Mouse (Mus musculus): ENCODE results near the gene Map4k2. TPM values are rescaled to one million over a fixed set of nuclear protein-coding genes. Genes with fewer than 3 reads are reported as not detected.
A peak's percentile ranks its signal among the peaks of the same experiment; 100 is the strongest.

Gene Map4k2
- total and polyA plus RNA-seq, 3 experiments: 55.5 to 119 (median 95.2) TPM

DNA sequence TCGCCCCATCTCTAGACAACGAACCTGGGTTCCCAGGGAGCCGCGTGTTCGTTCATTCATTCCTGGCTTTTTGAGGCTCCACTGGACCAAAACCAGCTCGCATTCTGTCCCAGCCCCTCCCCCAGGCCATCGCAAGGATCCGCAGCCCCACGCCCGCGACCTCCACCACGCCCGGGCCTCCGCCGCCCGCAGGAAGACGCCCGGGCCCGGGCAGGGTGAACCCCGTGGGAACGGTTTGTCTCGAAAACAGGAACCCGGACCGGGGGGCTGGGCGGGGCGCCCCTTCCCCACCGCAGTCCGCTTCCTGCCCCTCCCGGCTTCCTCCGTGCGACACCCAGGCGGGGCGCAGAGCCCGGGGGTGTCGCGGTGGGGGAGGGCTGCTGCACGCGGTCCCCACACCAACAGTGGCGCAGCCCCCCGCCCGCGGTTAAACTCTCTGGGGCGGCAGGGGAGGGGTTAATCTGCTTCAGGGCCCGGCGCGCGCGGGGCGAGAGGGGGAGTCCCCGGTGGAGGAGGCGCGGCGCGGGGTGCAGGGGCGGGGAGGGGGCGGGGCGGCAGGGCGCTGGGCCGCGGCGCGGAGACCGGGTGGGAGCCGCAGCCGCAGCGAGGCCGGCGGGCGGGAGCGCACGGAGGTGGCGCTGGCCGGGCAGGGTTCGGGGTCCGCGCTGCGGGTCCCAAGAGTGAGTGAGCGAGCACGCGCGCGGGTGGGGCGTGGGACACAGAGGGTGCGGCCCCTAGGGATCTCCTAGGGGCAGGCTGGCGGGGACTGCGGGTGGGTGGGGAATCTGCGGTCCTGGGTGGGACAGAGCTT lies 58.6 kb downstream of the Map4k2 start, which contains the start of gene Rasgrp2:
Rasgrp2 (plus strand) TSS at position 56 of the 811 bp plus-strand sequence.
- no peaks in the 10 kb centered on the region for H3K9me3 ChIP-seq (replicated peaks; ENCODE audit: low read length)
- peak; percentile 22; the same call in 1 of the 2 replicates for TF ChIP-seq BHLHE40 (IDR thresholded peaks at IDR 0.05; ENCODE audit: low read depth, low read length)
- TF ChIP-seq EP300 (IDR thresholded peaks at IDR 0.05; ENCODE audit: low read length): peak; percentile 29; the same call in 1 of the 2 replicates
- 0 out of 2 replicates have a peak, but pooled peaks have one; percentile 40 for TF ChIP-seq UBTF (IDR thresholded peaks at IDR 0.05; ENCODE audit: low read depth, low read length)
- peak; percentile 45; the same call in 1 of the 2 replicates for TF ChIP-seq TCF12 (IDR thresholded peaks at IDR 0.05; ENCODE audit: low read depth, low read length)
- no peak for TF ChIP-seq RAD21 (IDR thresholded peaks at IDR 0.05; ENCODE audit: low read depth, low read length)
- TF ChIP-seq TBP (conservative IDR thresholded peaks at IDR 0.05; ENCODE audit: low read depth, low read length): no peak
- no peak for TF ChIP-seq JUN (IDR thresholded peaks at IDR 0.05; ENCODE audit: insufficient read depth, low read depth, low read length)
- TF ChIP-seq IRF4 (IDR thresholded peaks at IDR 0.05; ENCODE audit: low read depth, low read length): peak; percentile 9; the same call in 1 of the 2 replicates
- peak; percentile 37; the same call in 1 of the 2 replicates for TF ChIP-seq ELF1 (IDR thresholded peaks at IDR 0.05; ENCODE audit: low read depth, low read length)
- TF ChIP-seq ZC3H11A (IDR thresholded peaks at IDR 0.05; ENCODE audit: low read depth, low read length): no peak
- peak; percentile 9; the same call in 1 of the 2 replicates for TF ChIP-seq ETS1 (conservative IDR thresholded peaks at IDR 0.05; ENCODE audit: low read depth, low read length)
- 0 out of 2 replicates have a peak, but pooled peaks have one; percentile 22 for TF ChIP-seq MEF2A (IDR thresholded peaks at IDR 0.05; ENCODE audit: borderline replicate concordance, low read depth, low read length)
- peak; percentile 50 for TF ChIP-seq SIN3A (IDR thresholded peaks at IDR 0.05; ENCODE audit: low read length)
- TF ChIP-seq USF2 (conservative IDR thresholded peaks at IDR 0.05; ENCODE audit: low read depth, low read length): no peak
- peak; percentile 83 for TF ChIP-seq MAZ (IDR thresholded peaks at IDR 0.05; ENCODE audit: low read depth, low read length)
- peak; percentile 23; the same call in 1 of the 2 replicates for TF ChIP-seq NRF1 (IDR thresholded peaks at IDR 0.05; ENCODE audit: low read depth, low read length)
- peak; percentile 21; the same call in 1 of the 2 replicates for TF ChIP-seq HCFC1 (IDR thresholded peaks at IDR 0.05; ENCODE audit: low read depth, low read length)
- peak; percentile 50 for TF ChIP-seq CHD2 (IDR thresholded peaks at IDR 0.05; ENCODE audit: low read length)
- H3K79me2 ChIP-seq (replicated peaks; ENCODE audit: control insufficient read depth, extremely low read depth, insufficient read depth, poor library complexity, severe bottlenecking): no peaks in the 10 kb centered on the region
- DNase-seq (ENCODE audit: extremely low read depth): peak; percentile 43
- peak within 1 kb of the TSS; percentile 51 for H3K9ac ChIP-seq (ENCODE audit: insufficient read depth, low read depth)
- no peaks in the 10 kb centered on the region for H3K27me3 ChIP-seq (replicated peaks)
- peaks cover 4 to 39% of the 10 kb centered on the region in 2 experiments for H3K4me1 ChIP-seq (ENCODE audit: control insufficient read depth in 1 of 2, insufficient read depth in 2 of 2)
- H3K36me3 ChIP-seq (replicated peaks in 1 of 2; ENCODE audit: control insufficient read depth in 1 of 2, insufficient read depth in 1 of 2, low read length in 1 of 2): peaks cover 0 to 21% of the 10 kb centered on the region in 2 experiments
- H3K4me2 ChIP-seq (ENCODE audit: insufficient read depth, low read depth, poor library complexity, severe bottlenecking): peak within 1 kb of the TSS; percentile 90
- H3K4me3 ChIP-seq (replicated peaks in 1 of 3; ENCODE audit: low read depth in 2 of 3, low read length in 2 of 3, poor library complexity in 1 of 3): peak within 1 kb of the TSS; percentile 51 to 62 (median 53)
- 0 out of 2 replicates have a peak within 1 kb of the TSS, but pooled peaks have one; percentile 2 for H3K27ac ChIP-seq (ENCODE audit: insufficient read depth, low read depth)
- dilution Hi-C loops (cut with MboI; ENCODE audit: extremely low pct_ligation_motif_present, extremely low pct_unique_long_range_greater_than_20kb, low sequenced_read_pairs): no loop called here
- in situ Hi-C loops (cut with MboI; ENCODE audit: low pct_ligation_motif_present, low pct_unique_long_range_greater_than_20kb, low sequenced_read_pairs): no loop called here
